Mouse (Mus musculus): ENCODE measurements around the gene Rnf126.
"Not testable (repeated sequence)": the region's sequence is repeated elsewhere in the genome, so short reads cannot be mapped to it uniquely, and the experiment has no call there.

Rnf126 gene

DNA sequence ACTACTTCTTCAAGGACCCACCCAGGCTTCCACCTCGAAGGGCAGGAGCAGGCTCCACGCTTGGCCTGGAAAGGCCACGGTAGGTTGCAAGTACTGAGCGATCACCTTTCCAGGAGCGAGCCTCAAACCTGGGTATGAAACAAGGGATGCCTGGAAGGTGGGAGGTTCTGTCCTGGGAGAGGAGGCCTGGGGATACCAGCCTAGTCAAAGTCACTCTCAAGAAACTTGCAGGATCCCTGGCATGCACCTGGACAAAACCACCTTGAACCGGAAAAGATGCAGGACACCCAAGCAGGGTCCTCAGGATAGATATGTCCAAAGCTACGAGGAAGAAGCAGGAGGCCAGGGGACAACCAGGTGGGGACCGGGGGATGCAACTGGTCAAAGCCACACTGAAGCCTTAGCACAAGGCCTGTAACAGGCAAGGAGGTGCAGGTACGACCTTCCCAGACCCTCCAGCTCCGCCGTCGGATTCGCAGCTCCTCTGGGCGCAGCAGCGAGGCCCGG, 698 bp downstream of the Rnf126 start:
- no peak for DNase-seq (ENCODE audit: low spot score)

DNA sequence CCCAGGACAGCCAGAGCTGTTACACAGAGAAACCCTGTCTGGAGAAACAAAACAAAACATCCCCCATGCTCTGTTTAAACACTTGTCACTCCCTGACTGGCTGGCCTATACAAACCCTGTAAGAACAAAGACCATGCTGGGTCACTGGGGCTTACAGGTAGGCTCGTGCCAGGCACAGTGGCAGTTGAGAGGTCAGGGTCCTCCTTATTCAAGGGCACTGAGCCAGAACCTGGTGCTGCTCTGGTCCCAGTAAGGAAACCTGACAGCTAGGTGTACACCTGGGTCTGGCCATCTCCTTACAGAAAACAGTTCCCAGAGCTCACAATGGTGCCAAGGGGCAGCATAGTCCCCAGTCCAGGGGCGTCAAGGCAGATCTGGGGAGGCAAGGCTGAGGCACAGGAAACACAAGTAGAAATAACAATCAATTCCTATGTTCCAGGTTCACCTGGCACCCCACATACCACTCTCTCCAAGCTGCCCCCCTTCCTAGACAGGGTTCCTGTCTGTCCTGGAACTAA, 1.5 kb downstream of the Rnf126 start:
- no peak for DNase-seq (ENCODE audit: low spot score)

DNA sequence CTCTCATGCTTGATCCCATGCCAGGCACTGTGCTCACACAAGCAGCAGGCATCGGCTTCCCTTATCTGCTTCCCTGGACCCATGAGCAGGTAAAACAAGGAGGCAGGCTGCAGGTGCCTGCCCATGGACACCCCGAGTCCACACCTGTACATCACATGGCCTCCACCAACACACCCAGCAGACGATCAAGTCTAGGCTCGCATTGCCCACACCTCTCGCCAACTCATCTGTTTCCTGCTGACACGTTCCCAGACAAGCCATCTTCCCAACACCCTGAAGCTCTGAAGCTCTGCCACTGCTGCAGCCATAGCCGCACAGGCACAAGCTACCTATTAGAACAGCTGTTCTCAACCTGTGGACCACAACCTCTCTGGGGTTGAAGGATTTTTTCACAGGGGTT, 2.5 kb downstream of the Rnf126 start:
- DNase-seq (ENCODE audit: low spot score): no peak

DNA sequence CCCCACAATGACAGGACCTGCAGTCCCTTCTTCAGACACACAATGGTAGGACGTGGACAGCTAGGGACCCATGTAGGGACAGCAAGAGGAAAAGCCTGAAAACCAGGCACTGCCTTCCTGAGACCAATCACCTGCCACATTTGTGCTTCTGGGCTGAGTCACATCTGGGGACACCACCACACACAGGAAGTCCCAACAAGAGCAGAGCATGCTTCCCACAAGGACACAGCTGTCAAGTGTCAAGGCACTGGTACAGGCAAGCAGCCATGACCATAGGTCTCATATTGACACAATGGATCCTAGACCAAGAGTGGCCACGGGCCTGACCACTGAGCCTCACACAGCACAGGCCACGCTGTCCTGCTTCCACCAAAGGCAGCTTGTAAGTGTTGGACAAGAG, 3.9 kb downstream of the Rnf126 start:
- no peak for DNase-seq (ENCODE audit: low spot score)

DNA sequence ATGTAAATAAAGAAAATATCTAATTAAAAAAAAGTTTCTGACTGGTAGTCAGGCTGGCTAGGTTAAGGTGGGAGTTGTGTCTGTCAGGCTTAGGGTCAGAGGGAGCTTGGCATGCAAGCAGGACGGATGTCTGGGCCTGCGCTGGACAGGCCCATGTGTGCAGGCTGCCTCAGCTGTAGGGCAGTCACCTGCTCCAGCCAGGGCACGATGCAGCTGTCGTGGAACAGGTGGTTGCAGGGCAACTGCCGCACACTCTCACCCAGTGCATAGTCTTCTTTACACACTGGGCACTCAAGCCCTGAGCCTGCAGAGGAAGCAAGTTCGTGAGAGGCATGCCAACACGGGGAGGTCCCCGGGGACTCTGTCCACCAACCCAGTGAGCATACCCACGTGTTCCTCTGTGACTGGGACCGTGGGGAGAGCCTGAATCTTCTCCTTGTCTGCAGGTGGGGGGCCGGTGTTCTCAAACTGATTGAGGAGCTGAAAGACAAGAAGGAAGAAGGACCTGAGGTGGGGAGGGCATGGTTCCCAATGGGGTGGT, 6.1 kb downstream of the Rnf126 start:
- no peak for DNase-seq (ENCODE audit: low spot score)

DNA sequence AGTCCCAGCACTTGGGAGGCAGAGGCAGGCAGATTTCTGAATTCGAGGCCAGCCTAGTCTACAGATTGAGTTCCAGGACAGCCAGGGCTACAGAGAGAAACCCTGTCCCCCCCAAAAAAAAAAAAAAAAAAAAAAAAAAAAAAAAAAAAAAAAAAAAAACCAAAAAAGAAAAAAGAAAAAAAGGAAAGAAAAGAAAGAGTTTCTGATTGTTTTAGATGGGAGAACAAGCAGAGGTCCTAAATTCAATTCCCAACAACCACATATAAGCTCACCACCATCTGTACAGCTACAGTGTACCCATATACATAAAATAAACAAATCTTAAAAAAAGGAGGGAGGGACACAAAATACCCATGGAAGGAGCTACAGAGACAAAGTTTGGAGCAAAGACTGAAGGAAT, 7.1 kb downstream of the Rnf126 start:
- not testable (repeated sequence) for DNase-seq (ENCODE audit: low spot score)

DNA sequence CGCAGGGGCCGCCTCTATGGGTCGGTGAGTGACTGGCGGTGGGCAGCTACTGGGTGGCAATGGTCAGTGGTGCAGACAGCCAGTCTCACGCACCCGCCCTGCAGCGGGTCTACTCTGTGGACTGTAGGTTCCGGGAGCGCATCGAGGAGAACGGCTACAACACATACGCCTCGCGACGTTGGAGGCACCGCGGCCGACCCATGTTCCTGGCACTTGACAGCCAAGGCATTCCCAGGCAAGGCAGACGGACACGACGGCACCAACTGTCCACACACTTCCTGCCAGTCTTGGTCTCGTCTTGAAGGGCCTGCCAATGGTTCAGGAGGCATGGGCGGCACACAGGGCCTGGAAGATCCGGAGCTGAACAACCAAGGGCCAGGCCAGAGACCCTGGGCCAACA, 10.1 kb downstream of the Rnf126 start:
- no peak for DNase-seq (ENCODE audit: low spot score)

DNA sequence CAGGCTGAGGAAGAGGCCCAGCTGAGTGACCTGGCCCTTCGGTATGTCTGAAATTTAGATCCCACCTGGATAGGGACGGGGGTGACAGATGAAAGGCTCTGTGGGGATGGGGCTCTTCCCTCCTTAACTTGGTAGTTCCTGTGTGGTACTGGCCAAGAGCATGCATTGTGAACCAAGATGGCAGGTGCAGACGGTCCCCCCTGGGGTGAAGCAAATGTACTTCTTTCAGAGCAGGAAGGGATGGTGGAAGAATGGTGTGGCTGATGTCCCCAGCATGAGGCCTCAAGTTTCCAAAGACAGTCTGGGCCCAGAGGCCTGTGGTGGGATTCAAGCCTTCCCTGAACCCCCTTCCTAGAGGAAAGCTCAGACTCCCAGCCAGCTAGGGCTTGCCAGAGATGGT, 10.9 kb downstream of the Rnf126 start:
- no peak for DNase-seq (ENCODE audit: low spot score)

DNA sequence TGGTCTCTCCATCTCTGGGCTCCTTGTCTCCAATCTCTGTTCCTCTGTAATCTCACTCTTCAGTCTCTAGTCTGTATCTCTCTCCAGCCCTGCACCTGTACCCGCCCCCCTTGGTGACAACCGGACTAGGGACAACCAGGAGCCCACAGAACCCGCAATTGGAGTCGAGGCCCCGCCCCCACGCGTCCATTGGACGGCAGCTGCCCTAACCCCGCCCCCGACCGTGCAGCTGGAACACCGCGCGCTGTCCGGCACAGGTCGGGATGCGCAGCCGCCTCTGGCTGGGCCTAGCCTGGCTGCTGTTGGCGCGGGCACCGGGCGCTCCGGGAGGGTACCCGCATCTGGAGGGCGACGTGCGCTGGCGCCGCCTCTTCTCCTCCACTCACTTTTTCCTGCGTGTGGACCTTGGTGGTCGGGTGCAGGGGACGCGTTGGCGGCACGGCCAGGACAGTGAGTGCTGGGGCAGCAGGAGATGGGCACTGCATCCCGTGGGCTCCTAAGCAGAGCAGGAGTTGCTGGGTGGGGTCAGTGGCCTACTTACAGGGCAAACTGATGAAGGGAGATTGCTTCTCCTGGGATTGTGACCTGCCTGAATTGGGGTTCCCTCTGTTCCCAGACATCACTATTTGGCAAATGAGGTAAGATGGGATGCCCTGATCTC, 11.8 kb downstream of the Rnf126 start, which contains the start of gene Fgf22:
TSS of gene Fgf22 (plus strand) at position 221 of the 661 bp plus-strand sequence.
- DNase-seq (ENCODE audit: low spot score): peak; percentile 51

DNA sequence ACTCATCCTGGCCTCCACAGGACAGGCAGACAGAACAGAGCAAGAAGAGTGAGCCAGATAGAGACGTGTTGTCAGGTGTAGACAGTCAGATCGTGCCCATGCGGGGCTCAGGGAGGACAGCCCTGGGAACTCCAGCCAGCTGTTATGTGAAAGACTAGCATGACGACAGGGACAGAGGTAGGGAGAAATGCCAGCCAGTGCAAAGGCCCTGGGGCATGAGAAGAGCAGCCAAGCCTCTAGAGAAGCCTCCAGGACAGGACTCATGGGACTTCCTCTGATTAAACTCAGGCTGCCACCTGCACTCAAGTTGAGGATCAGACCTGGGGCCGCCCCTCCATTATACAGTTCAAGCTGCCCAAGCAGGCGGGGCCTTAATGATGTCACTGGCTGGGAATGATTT, 18.3 kb downstream of the Rnf126 start:
- no peak for DNase-seq (ENCODE audit: low spot score)

DNA sequence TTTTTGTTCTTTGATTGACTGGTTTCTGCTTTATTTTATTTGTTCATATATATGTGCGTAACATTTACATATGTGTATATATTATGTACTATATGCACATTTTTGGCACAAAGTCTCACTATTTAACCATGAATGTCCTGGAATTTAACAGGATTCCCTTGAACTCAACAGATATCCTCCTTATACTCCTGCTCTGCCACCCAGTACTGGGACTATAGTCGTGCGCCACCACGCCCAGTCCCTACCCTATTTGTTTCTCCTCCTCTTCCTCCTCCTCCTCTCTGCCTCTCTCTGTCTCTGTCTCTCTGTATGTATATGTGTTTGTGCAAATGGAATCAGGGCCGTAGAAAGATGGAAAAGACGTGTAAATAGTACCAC, 20.0 kb downstream of the Rnf126 start:
- DNase-seq (ENCODE audit: low spot score): no peak

DNA sequence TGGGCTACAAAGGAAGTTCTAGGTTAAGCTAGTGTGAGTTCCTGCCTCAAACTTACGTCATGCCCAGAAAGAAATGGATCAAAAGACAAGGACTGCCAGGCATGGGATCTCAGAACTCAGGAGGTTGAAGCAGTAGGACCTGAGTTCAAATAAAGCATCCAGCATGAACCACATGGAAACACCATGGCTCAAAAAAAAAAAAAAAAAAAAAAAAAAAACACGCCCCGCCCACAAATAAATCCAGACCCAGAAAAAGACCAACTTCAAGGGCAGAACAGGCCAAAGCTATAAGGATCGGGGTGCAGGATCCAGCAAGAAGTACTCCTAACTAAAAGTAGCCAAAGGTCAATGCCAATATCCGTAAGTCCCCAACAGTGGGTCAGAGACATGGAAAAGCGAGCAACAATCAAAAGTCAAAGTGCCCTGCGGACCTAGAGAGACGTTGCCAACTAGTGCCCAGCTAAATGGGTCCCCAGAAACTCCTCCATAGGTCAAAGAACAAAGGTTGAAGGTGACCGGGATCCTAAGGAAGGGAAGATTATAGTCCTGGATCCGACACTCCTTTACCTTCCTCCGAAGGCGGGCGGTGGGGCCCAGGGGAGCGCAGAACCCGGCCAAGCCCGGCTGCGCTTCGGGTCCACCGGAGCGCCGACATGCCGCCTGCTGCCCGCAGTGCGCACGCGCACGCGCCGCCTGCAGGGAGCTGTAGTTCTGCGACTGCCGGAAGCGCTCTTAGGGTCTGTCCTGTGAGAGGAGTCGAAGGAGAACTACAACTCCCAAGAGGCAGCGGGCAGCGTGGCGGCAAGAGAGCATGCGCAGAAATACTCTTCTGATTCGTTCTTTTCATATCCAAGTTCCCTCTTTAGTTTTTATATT, 20.6 kb downstream of the Rnf126 start, which contains the start of gene Polrmt:
TSS of gene Polrmt (minus strand) at position 684 of the 876 bp plus-strand sequence.
- peak; percentile 96 for DNase-seq (ENCODE audit: low spot score)

DNA sequence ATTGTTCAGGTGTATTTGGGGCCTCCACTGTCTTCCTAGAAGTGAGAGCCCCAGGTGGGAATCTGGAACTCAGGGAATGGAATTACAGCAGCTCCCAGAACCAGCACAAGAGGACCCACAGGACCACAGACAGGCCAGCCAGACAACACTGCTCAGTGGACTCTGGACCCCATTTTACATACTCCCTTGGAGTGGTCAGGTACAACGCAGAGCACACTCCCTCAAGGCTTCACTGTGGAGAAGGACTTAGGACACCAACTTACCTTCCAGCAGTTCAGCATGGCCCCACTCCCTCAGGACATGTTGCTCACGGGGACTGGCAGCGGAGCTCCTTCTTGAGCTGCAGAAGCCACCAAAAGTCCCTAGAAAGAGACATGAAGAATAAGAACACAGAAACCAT, 21.3 kb downstream of the Rnf126 start:
- DNase-seq (ENCODE audit: low spot score): no peak

DNA sequence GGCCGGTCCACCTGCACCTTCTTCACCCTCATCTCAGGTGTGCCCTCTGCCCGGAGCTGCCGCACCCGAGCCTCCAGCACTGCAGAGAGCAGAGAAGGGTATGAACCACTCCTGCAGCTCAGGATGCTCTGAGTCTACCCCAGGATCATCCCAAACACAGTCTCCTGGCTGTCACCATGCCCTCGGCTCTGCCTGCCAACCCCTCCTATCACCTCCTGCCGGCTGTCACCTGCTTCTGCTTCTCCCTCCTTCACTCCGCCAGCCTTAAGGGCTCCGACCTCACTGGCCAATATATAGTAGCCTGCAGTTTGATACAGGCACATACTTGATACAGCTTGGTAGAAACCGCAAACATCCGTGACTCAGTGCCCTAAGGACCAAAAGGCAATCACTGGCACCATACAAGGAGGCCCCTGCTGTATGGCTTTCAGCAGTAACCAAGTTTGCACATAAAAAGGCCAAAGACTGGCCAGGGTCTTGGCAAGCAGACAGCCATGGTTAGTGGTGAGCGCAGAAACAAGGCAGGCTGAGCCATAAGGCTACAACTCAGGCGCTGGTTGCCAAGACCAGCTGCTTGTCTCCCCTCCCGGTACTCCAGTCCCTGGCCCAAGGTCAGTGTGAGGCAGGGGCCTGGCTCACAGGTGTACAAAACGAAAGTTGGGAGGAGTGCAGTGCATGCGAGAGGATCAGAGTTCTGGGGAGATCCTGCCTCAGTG, 22.9 kb downstream of the Rnf126 start:
- DNase-seq (ENCODE audit: low spot score): no peak

DNA sequence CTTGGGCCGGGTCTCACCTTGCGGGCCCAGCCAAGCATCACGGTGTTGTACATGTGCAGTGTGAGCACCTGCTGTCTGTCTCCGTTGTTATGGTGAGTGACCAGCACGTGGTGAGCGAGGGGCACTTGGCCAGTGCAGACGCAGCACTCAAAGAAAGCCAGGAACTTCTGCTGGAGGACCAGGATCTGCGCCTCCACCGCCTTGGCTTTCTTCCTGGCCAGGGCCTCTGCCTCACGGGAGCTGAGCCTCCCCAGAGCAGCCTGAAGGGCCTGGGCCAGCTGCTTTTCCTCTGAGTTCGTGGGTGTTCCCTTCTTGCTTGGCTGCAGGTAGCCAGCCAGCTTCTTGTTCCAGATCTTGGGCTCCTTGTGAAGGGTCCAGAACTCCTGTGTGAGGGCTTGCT, 23.6 kb downstream of the Rnf126 start:
- no peak for DNase-seq (ENCODE audit: low spot score)

DNA sequence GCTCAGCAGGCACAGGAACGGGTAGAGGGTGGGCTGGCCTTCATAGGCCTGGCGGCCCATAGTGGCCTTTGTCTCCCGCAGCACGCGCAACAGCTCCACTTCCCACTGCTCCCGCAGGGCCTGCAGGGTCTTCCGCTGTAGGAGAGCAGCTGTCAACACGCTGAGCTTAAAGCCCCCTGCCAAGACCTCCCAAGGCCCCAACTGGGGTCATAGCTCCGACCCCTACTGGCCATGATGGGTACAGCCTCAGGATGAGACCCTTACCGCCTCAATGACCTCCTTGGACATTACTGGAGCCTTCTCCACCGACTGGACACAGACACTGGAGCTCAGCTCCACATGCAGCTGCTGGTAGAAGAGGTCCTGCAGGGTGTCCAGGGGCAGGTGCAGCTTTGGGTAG, 25.9 kb downstream of the Rnf126 start:
- no peak for DNase-seq (ENCODE audit: low spot score)

DNA sequence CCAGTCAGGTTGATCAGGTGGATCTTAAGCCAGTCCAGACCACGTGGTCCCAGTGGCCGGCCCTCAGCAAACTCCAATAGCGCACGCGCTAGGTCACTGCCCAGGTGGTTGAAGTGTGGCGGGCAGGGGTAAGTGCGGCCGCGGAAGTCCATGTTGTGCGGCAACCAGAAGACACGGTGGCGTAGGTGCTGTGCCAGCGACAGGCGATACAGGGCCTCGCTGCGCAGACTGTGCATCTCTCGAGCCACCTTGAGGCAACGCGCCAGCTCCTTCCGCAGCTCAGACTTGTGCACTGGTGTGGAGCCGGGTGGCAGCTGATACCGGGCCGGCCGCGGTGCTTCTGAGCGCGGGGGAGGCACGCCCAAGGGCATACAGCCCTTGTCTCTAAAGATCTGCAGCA, 27.5 kb downstream of the Rnf126 start:
- DNase-seq (ENCODE audit: low spot score): no peak

DNA sequence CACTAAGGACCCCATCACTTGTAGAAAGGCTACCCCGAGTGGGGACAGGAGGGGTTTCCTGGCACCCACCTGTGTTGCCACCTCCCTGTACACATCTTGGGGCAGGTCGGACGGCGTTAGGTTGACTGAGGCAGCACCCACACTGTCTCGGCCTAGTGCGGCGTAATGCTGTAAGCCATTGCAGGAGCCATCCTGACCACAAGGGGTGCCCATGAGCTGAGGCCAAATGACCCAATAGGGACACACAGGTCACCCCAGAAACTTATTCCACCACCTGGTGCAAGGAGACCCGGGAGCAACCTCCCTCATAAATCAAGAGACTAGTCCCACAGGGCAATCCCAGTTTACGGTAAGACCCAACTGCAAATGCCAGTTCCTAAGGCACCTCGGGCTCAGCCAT, 28.5 kb downstream of the Rnf126 start:
- no peak for DNase-seq (ENCODE audit: low spot score)

DNA sequence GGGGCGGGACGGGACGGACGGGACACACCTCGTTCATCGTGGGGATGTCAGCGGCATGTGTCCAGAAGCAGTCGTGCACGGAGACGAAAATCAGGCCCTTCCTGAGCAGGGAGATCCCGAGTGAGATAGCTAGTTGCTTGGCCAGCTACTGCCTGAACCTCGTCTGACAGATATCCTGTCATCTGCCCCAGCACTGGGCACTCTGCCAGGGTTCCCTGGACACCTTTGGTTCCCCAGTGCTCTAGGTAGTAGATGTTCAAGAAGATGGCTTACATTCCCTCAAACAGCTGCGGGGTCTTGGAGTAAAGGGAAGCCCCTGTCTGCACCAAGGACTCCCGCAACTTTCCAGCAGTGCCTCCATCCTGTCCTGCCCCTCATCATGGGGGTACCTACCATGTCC, 30.0 kb downstream of the Rnf126 start:
- DNase-seq (ENCODE audit: low spot score): no peak

DNA sequence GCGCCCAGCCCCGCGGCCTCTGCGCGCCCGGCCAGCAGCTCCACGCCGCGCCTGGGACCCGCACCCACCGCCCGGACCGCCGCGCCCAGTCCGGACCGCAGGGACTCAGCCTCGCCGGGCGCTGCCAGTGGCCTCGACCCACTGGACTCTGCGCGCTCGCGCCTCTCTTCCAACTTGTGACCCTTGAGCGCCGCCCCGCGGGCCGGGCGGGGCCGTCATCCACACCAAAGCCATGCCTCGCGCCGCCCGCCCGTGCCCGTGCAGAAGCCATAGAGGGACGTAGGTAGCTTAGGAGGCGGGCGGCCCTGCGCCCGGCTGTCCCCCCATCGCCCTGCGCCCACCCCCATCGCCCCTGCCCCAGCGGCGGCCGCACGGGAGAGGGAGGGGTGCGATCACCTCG, 31.4 kb downstream of the Rnf126 start:
- no peak for DNase-seq (ENCODE audit: low spot score)

DNA sequence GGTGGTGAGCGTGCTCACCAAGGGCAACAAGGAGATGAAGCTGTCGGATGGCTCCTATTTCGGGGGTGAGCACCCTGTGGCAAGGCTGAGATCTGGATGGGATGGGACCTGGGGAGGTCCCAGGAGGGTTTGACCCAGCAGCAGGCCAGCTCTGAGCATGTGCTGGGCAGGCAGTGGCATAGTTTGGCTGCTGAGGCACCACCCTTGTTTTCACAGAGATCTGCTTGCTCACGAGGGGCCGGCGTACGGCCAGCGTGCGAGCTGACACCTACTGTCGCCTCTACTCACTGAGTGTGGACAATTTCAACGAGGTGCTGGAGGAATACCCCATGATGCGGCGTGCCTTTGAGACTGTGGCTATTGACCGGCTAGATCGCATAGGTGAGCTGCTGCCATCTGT, 32.9 kb downstream of the Rnf126 start:
- no peak for DNase-seq (ENCODE audit: low spot score)

DNA sequence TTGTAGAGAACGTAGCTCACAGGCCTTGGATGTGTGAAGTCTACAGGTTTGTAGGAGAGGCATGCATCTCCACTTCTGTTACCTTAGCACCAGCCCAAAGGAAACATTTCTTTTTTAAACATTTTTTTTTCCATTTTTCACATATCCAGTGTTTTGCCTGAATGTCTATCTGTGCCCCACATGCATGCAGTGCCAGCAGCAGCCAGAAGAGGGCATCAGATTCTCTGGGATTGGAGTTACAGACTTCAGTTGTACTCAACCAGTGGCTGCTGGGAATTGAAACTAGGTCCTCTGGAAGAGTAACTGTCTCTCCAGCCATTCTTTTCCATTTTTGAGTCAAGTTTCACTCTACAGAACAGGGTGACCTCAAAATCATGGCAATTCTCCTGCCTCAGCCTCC, 34.3 kb downstream of the Rnf126 start:
- no peak for DNase-seq (ENCODE audit: low spot score)

All from ovary, adult 18-20 months (tissue).